ENCODE assay signal across 8 mouse cellular contexts in the genomic region with DNA sequence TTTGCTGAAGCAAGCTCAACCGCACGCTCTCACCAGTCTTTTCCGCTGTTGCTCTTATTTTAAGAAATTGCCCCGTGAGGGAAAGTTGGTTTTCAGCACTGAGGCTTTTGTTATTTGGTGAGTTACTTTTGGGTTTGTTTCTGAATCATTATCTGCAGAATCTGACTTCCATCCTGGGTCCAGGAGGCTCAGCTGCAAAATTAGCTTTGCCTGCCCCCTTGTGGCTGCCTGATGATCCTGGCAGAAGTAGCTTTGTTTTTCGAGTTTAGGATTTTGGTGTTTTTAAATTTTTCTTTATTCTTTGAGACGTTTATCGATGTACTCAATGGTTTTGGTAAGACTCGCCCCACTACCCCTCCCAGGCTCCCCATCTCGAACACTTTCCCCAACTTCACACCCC. TPM values are rescaled to one million over a fixed set of nuclear protein-coding genes. Genes with fewer than 3 reads are reported as not detected.
A peak's percentile ranks its signal among the peaks of the same experiment; 100 is the strongest.
DNase-seq lines count a peak whose midpoint lies in the region; ATAC-seq and TF ChIP-seq lines count a peak whose summit lies in the region.

No protein-coding gene starts in this region.

- intact Hi-C loops in heart, postnatal 14 days (cut with DNase I): loop anchor here (5.0 kb wide), 1 partner anchor 1019 kb away; no protein-coding TSS in a partner anchor
- intact Hi-C loops in left cerebral cortex, adult 2 months (cut with DNase I): loop anchor here (2.0 to 10.0 kb wide), 4 partner anchors 949 to 1076 kb away; a partner anchor contains a TSS

- 67% methylated on average over 9 of the region's 9 CpGs for WGBS in forebrain, embryonic 13.5 days

- H3K9ac ChIP-seq in forebrain, embryonic 13.5 days: no peak overlapping the region

- H3K4me1 ChIP-seq in E14TG2a.4 (replicated peaks; ENCODE audit: low read depth, low read length): no peaks in the 10 kb centered on the region
- no peaks in the 10 kb centered on the region for H3K4me1 ChIP-seq in forebrain, embryonic 13.5 days

- no peak overlapping the region for H3K4me2 ChIP-seq in forebrain, embryonic 13.5 days

- DNase-seq in heart, postnatal 14 days: peak; percentile 34 to 63
- no peak for DNase-seq in heart, adult 8-10 months (ENCODE audit: low spot score)
- peak; percentile 8 for DNase-seq in c-Kit-positive CD71-negative TER-119-negative erythroid progenitor cells, embryonic 14.5 days (ENCODE audit: low read depth)
- DNase-seq in left cerebral cortex, adult 2 months (ENCODE audit: extremely low spot score in 1 of 2, low spot score in 2 of 2): peak; percentile 69 to 76
- peak; percentile 44 for DNase-seq in ovary, postnatal 14 days (ENCODE audit: low spot score)
- no peak for DNase-seq in natural killer cell, adult 2 months (ENCODE audit: low spot score in 2 of 2)

- no peaks in the 10 kb centered on the region for H3K36me3 ChIP-seq in E14TG2a.4 (ENCODE audit: insufficient read depth, low read length)
- no peaks in the 10 kb centered on the region for H3K36me3 ChIP-seq in forebrain, embryonic 13.5 days (ENCODE audit: poor library complexity, severe bottlenecking)

- no peak overlapping the region for H3K27ac ChIP-seq in forebrain, embryonic 13.5 days
- H3K27ac ChIP-seq in left cerebral cortex, adult 2 months: no peak overlapping the region

- TF ChIP-seq CTCF in E14TG2a.4 (conservative IDR thresholded peaks at IDR 0.05; ENCODE audit: low read length): peak; percentile 54
- peak; percentile 89 for TF ChIP-seq CTCF in left cerebral cortex, adult 2 months (IDR thresholded peaks at IDR 0.05)

- H3K9me3 ChIP-seq in E14TG2a.4 (ENCODE audit: low read length): 0 out of 2 replicates have a peak, but pooled peaks cover 9% of the 10 kb centered on the region
- 0 out of 2 replicates have a peak, but pooled peaks cover 3% of the 10 kb centered on the region for H3K9me3 ChIP-seq in forebrain, embryonic 13.5 days (replicated peaks)

- peak; percentile 57; the same call in 1 of the 2 replicates for ATAC-seq in forebrain, embryonic 13.5 days

- no peak overlapping the region for H3K4me3 ChIP-seq in E14TG2a.4 (replicated peaks; ENCODE audit: low read length)
- no peak overlapping the region for H3K4me3 ChIP-seq in forebrain, embryonic 13.5 days
- H3K4me3 ChIP-seq in left cerebral cortex, adult 2 months: no peak overlapping the region

- no peaks in the 10 kb centered on the region for H3K27me3 ChIP-seq in E14TG2a.4 (ENCODE audit: insufficient read depth, low read length)
- no peaks in the 10 kb centered on the region for H3K27me3 ChIP-seq in forebrain, embryonic 13.5 days

RNA-seq across cellular contexts. Expression of a gene that starts 18.9 kb away (rescaled TPM):
- total RNA-seq in heart, postnatal 14 days (2021): not detected
- total RNA-seq in heart, adult 8-10 months (2022): not detected
- not detected in 2 replicates for polyA plus RNA-seq in forebrain, embryonic 13.5 days (2015; fragmentation: Nextera tagmentation; extraction: Ambion mirVana)
- total RNA-seq in left cerebral cortex, adult 2 months (2021): not detected

Comparison
In these comparisons a context has a peak if more than half of its experiments do, and no peak if none do; other contexts are left out.
1. DNase-seq: peak in heart, postnatal 14 days (2 of 2), c-Kit-positive CD71-negative TER-119-negative erythroid progenitor cells, embryonic 14.5 days (single experiment), left cerebral cortex, adult 2 months (2 of 2) and ovary, postnatal 14 days (single experiment); none in heart, adult 8-10 months (single experiment) and natural killer cell, adult 2 months (0 of 2).